Mouse (Mus musculus): ENCODE results near the gene Mylk2.

- TF ChIP-seq TAL1 (IDR thresholded peaks at IDR 0.05; ENCODE audit: low read length) (no peak), GATA1 (IDR thresholded peaks at IDR 0.05; ENCODE audit: low read length) (no peak)
Measured at GRCm38 (mm10) chr2:152911432-152911831, 280 bp downstream of the Mylk2 start.
